Mouse (Mus musculus) C2C12 (cell line): ENCODE measurements around the gene Tnfrsf1b. TPM values are rescaled to one million over a fixed set of nuclear protein-coding genes. Genes with fewer than 3 reads are reported as not detected.
"Not testable (repeated sequence)": the region's sequence is repeated elsewhere in the genome, so short reads cannot be mapped to it uniquely, and the experiment has no call there.

Experiments used
- H3K27me3 ChIP-seq: one replicate; pipeline ENCODE4 v1.6.1; 2011; ENCODE audit not compliant: control insufficient read depth, insufficient read depth, insufficient read length
- H3K36me3 ChIP-seq: one replicate; pipeline ENCODE4 v1.6.1; 2011; ENCODE audit not compliant: control insufficient read depth, insufficient read depth
- H3K4me3 ChIP-seq: one replicate; pipeline ENCODE4 v1.5.1; 2011; ENCODE audit warnings: mild to moderate bottlenecking, control low read depth; ENCODE audit not compliant: poor library complexity, insufficient read depth, severe bottlenecking
- H3K79me2 ChIP-seq: one replicate; pipeline ENCODE4 v1.6.1; 2011; ENCODE audit not compliant: control insufficient read depth, insufficient read depth
- H3K79me3 ChIP-seq: one replicate; pipeline ENCODE4 v1.6.1; 2011; ENCODE audit warnings: low read depth, control low read depth
- H3ac ChIP-seq: one replicate; pipeline ENCODE3; 2011; ENCODE audit warnings: low read depth; ENCODE audit not compliant: control insufficient read depth, insufficient read length
- CEBPB ChIP-seq: IDR thresholded peaks from one replicate; pipeline ENCODE4 v1.6.1; 2011; ENCODE audit warnings: low read depth, mild to moderate bottlenecking, control low read depth, moderate library complexity
- CTCF ChIP-seq: IDR thresholded peaks from one replicate; pipeline ENCODE4 v1.5.1; 2011; ENCODE audit not compliant: control insufficient read depth, insufficient read depth, insufficient read length
- FOSL1 ChIP-seq: IDR thresholded peaks from one replicate; pipeline ENCODE4 v1.8.0; 2011; ENCODE audit warnings: mild to moderate bottlenecking, low read length; ENCODE audit not compliant: poor library complexity, insufficient read depth, severe bottlenecking
- MAX ChIP-seq: IDR thresholded peaks from one replicate; pipeline ENCODE4 v1.6.1; 2011; ENCODE audit warnings: mild to moderate bottlenecking, control low read depth
- MYOD1 ChIP-seq: IDR thresholded peaks from one replicate; pipeline ENCODE4 v1.6.1; 2011; ENCODE audit warnings: low read depth; ENCODE audit not compliant: control insufficient read depth, insufficient read length
- MYOG ChIP-seq: IDR thresholded peaks from one replicate; pipeline ENCODE4 v1.6.1; 2011; ENCODE audit not compliant: control insufficient read depth, insufficient read length; ENCODE audit errors: extremely low read depth
- USF1 ChIP-seq: IDR thresholded peaks from one replicate; pipeline ENCODE4 v1.6.1; 2011; ENCODE audit warnings: low read depth, mild to moderate bottlenecking, control low read depth, moderate library complexity
- polyA plus RNA-seq: library from polyadenylated mRNA; unstranded; fragments of >200 nt; fragmentation: generic; extraction: Trizol; gene quantifications from one replicate; pipeline ENCODE4 v1.2.1, GENCODE M21; 2012; ENCODE audit warnings: missing spikeins

Tnfrsf1b gene
- polyA plus RNA-seq, 1 experiment, result 7.7 TPM

DNA sequence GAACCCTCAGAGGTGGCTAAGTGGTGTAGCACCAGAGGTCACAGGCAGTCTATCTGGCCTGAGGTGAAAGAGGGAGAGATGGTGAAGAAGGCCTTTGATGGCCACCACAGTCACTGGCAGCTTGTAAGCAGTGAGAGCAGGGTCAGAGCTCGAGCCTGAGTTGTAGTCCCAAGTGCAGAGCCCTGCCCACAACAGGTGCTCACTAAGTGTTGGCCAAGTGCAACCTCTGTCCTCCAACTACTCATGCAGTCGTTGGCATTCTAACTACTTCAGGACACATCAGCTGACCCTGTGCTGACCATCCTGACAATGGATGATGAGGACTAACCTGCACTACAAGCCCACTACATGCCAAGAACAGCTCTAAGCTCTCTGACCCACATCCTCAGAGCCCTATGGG lies 59.1 kb downstream of the Tnfrsf1b start:
- Histone ChIP-seq H3K4me3 (no peak overlapping the region), H3ac (no peak overlapping the region), H3K27me3 (no peaks in the 10 kb centered on the region), H3K79me3 (peaks cover 2% of the 10 kb centered on the region), H3K36me3 (peaks cover 3% of the 10 kb centered on the region), H3K79me2 (peaks cover 12% of the 10 kb centered on the region)
- no peak for TF ChIP-seq FOSL1
- no peak for TF ChIP-seq MYOG
- TF ChIP-seq CTCF, result no peak
- TF ChIP-seq USF1, result no peak

GRCm38 (mm10) chr4:145178918-145179549 lies 67.6 kb downstream of the Tnfrsf1b start:
- H3K79me3 ChIP-seq, result no peaks in the 10 kb centered on the region
- no peak overlapping the region for H3K4me3 ChIP-seq
- TF ChIP-seq FOSL1 (no peak), CTCF (no peak), MYOG (no peak)
- H3K27me3 ChIP-seq, result no peaks in the 10 kb centered on the region
- no peaks in the 10 kb centered on the region for H3K79me2 ChIP-seq
- H3ac ChIP-seq, result no peak overlapping the region
- peaks cover 14% of the 10 kb centered on the region for H3K36me3 ChIP-seq

GRCm38 (mm10) chr4:145165542-145165941 lies 81.1 kb downstream of the Tnfrsf1b start:
- not testable (repeated sequence) for H3K79me3 ChIP-seq, H3K4me3 ChIP-seq, H3ac ChIP-seq, H3K27me3 ChIP-seq, H3K79me2 ChIP-seq
- H3K36me3 ChIP-seq, result peaks cover 37% of the 10 kb centered on the region

GRCm38 (mm10) chr4:145164111-145164510 lies 82.6 kb downstream of the Tnfrsf1b start:
- H3K79me2 ChIP-seq, result no peaks in the 10 kb centered on the region
- TF ChIP-seq MYOG (no peak), CEBPB (no peak), MYOD1 (no peak), CTCF (no peak), USF1 (no peak), MAX (no peak), FOSL1 (no peak)

More at GRCm38 (mm10) chr4:145164111-145164510, 82.6 kb downstream of the Tnfrsf1b start:
- H3ac ChIP-seq, result no peak overlapping the region
- peaks cover 32% of the 10 kb centered on the region for H3K36me3 ChIP-seq
- no peak overlapping the region for H3K4me3 ChIP-seq
- no peaks in the 10 kb centered on the region for H3K79me3 ChIP-seq
- no peaks in the 10 kb centered on the region for H3K27me3 ChIP-seq

Other genes starting within 250 kb of the Tnfrsf1b start
- gene Vps13d, start 51.9 kb downstream of the Tnfrsf1b start, polyA plus RNA-seq, result 6.0 TPM
- gene Tnfrsf8, start 68.3 kb upstream of the Tnfrsf1b start, polyA plus RNA-seq, result not detected